Mouse (Mus musculus): ENCODE measurements around the gene Tnfrsf19.

Gene Tnfrsf19

GRCm38 (mm10) chr14:61046091-61046681 lies at the start of gene Tnfrsf19:
Gene Tnfrsf19 (minus strand): TSS chr14:61046490.
- peak; percentile 34 for DNase-seq (ENCODE audit: low read depth)

- DNase-seq (ENCODE audit: low read depth) = no peak
Observed at GRCm38 (mm10) chr14:61092073-61092472, 45.8 kb upstream of the Tnfrsf19 start.

- no peak for DNase-seq (ENCODE audit: low read depth)
Observed at GRCm38 (mm10) chr14:61090955-61091354, 44.7 kb upstream of the Tnfrsf19 start.

GRCm38 (mm10) chr14:61088187-61088586 lies 41.9 kb upstream of the Tnfrsf19 start:
- DNase-seq (ENCODE audit: low read depth) = no peak

DNA sequence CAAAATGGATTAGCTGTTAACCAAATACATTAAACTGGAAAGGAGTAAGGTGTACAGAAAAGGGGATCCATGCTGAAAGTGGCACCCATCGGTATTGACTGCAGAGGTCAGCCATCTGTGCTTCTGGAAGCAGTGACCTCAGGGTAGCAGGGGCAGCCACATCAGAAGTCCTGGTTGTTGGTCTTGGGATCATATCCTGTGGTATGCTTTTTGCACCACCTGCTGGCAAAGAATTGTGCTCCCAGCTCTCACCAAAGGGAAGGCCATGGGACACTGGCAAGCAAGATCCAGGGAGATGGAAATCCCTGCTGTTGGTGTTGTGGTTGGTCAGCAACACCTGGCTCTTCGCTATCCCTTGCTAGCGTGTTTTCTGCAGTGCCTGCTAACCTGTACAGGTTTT lies 39.0 kb upstream of the Tnfrsf19 start:
- no peak for DNase-seq (ENCODE audit: low read depth)

- no peak for DNase-seq (ENCODE audit: low read depth)
Observed at GRCm38 (mm10) chr14:61069555-61069954, 23.3 kb upstream of the Tnfrsf19 start.

DNA sequence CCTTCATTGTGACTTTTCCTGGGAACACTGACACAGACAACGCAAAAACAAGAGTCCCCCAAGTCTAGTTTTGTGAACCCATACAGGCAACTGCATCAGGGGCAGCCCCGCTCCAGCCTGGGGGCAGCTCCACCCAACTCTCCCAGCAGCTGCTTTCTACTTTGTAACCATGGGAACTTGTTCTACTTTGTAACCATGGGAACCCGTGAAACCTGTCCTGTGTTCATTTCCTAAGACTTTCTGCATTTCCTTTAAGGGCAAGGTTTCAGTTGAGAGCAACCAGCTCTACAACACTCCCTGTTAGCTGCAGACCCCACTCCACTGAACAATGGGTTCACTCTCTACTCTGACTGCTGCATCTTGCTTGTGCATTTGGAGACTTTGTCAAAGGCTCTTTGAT lies 15.4 kb upstream of the Tnfrsf19 start:
- DNase-seq (ENCODE audit: low read depth) = no peak

DNA sequence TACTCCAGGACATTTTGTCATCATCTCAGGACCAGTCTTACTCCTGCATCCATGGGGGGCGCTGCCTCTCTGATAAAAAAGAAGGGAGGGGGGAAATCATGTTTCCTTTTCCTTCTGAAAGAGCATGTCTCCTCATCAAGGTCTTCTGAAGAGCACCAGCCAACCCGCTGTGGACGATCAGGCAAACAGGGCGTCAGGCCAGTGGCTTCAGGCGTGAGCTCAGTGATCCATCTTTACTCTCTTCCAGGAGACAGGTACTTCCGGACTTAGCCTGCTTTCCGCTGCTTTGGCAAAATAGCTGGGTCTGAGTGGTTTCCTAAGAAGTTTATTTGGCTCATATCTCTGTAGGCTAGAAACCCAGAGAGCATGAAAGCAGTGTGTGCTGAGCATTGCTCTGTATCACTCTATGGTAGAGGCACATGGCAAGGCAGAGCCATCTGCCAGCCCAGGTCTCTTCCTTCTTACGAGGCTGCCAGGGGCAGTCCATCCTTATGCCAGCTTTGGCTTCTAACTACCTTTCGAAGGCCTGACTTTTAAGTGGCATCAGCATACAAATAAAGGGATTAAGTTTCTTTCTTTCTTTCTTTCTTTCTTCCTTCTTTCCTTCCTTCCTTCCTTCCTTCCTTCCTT lies 13.1 kb upstream of the Tnfrsf19 start:
- no peak for DNase-seq (ENCODE audit: low read depth)

DNA sequence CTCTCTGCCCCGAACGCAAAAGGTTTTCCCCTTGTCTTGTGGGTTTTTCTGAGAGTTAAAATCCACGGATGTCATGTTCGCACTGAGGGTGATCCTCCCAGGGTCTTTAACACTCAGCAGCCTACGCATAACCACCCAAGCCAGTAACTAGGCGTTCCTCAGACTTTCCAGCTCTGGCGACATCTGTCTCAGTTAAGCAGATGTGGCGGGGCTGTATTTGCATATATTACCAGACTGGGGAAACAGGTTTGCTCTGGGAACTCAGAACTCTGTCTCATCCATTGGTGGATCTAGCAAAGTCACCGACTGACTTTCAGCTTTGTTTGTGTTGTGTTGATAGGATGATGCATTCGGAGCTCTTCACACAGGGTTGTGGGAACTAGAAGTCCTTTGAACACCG lies 10.7 kb upstream of the Tnfrsf19 start:
- DNase-seq (ENCODE audit: low read depth) = no peak

DNA sequence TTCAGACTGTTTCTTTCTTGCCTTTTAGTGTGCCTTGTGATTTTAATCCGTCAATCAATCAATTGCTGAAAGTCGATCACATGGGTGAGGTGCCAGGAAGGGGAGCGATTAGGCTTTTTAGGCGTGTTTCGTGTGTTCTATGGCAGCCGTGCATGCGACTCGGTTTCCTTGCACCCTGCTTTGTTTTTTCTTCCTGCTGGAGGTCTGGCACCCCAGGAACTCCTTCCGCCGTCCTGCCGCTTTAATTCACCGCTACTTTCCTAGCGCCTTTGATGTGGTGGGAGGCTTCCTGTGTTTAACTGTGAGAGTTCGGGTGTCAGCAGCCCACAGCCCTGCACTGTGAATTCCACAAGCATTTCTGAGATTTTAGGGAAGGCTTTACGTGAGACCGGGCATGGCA lies 10.2 kb upstream of the Tnfrsf19 start:
- DNase-seq (ENCODE audit: low read depth) = no peak

DNA sequence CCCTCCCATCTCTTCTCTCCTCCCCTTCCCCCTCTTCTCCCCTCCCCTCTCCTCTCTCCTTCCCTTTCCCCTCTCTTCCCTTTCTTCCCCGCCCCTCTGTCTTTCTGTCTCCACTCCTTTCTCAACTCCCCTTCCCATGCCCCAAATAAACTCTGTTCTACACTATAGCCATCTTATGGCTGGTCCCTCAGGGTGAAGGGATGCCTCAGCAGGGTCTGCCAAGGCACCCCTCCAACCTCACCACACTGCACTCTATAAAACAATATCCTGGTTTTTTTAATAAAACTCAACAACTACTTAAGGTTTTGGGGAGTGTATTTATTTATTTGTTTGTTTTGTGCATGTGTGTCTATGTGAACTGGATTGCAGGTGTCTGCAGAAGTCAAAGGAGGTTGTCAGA lies 9.6 kb upstream of the Tnfrsf19 start:
- no peak for DNase-seq (ENCODE audit: low read depth)

DNA sequence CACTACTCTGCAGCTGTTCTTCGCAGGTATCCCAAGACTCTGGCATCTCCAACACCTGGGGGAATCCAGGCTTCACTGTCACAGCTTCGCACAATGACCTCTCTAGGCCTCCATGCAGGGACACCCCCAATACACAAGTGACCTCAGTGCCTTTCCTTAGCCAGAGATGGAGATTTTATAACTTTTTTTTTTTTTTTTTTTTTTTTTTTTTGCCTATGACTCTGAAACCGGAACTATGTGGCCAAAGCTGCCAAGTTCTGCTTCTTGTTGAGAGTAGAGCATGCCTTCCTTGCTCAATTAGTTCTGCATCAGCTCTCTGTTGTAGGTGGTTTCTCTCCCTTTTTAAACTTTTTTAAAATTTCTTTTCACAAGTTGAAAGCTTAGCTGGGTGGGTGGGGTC lies 5.9 kb upstream of the Tnfrsf19 start:
- DNase-seq (ENCODE audit: low read depth) = no peak

DNA sequence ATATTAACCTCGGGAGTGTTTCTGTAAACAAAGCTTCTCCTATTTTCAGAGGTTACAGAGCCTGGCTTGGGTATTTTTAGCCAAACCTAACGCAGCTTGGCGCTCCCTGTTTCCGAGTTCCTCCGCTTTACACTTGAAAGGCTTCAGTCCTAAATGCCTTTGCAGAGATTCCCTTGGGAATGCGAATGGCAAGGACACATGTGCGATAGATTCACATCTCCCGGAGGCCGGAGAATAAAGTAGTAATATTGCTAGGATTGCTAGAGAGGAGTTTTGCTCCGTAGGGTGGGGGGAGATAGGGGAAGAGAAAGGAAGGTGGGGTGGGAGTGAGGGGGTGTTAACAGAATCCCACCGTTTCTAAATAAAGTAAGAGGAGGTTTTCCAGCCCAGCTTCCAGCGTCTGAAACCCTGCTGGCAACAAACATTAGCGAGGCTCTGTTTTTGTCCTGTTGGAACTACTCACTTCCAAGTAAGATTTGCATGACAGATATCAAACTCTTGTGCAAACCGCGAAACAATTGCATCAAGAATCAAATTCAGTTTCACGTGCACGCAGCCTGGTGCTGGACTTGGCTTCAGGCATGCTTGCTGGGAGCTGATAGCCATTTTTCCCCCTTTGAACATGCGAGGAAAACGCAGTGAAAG lies 722 bp downstream of the Tnfrsf19 start:
- DNase-seq (ENCODE audit: low read depth) = no peak

DNA sequence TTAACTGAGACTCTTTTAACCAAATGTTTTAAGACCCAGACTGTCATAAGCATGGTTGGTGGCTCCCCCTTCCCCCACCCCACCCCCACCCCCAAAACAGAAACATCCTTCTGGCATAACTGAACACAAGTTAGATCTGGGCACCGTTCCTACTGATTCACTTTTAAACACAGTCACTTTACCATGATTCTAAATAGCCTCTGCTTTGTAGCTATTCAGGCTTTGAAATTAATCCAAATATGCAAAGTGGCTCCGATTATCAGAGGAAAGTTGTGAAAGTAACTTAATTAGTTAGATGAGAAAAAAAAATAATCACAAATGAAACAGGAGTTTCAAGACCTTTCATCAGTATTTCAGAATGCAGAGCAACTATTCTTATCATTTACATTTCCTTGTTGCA lies 2.0 kb downstream of the Tnfrsf19 start:
- DNase-seq (ENCODE audit: low read depth) = no peak

DNA sequence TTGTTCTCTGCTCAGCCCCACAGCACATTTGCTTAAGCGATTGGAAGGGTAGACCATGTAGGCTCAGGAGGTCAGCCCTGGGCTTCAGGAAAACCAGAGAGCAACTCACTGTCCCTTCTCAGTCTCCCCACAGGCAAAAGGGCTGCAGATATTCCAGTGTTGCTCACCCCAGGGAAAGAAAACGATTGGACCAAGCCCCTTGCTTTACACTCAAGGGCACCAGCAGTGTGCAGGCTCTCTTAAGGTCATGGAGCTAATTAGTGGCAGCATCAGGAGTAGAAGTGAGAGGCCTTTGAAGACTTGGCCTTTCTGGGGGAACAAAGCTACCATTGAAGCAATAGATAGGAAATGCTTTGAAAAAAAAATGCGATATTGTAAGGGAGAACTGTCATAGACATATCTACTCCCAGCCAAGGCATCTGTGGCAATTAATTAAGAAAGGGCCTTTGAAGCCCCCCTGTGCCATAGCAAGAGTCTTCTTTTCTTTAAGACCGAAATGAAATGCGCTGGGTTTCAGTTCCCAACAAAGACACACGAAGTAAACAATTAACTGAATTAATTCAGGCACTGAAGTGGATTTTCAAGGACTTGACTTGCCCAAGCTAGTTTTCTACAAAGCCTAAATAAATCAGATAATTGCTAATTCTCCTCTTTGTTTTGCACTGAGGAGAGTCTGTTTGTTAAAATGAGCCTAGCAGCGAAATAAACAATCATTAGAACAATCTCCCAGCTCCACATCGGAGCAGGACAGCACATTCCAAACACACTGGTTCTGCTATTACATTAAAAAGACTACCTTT lies 2.6 kb downstream of the Tnfrsf19 start:
- DNase-seq (ENCODE audit: low read depth) = no peak

DNA sequence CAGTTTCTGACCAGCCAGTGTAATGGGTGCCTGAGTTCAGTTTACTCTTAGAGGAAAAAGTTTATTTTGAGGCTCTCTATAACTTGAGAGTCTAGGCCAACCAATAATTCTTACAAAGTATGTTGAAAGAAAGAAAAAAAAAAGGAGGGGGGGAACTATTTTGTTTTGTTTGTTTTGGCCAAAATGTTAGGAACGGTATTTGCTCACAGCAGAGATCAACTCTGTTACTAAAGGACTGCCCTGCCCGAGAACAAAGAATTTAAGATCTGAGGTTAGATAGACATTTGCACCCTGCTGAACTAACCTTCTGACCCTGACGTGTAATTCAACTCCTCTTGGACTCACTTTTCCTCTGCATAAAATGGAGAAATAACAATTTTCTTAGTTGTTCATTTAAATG lies 4.0 kb downstream of the Tnfrsf19 start:
- DNase-seq (ENCODE audit: low read depth) = no peak

DNA sequence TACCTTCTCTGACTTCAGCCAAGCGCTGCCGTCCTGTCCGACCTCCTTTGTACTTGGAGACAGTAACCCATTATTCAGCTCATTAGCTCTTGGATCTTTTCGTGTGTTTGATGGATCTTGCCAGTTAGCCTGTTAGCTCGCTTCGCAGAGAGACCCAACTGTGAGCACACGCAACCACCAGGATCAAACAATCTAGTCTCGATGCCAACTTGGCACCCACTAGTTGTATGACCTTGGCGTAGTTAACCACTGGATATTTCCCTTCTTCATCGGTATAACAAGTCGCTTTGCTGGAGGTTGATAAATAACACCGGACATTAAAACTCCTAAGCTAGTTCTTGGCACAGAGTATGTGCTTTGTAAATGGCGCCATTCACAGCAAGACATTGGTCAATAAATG lies 6.1 kb downstream of the Tnfrsf19 start:
- DNase-seq (ENCODE audit: low read depth) = no peak

DNA sequence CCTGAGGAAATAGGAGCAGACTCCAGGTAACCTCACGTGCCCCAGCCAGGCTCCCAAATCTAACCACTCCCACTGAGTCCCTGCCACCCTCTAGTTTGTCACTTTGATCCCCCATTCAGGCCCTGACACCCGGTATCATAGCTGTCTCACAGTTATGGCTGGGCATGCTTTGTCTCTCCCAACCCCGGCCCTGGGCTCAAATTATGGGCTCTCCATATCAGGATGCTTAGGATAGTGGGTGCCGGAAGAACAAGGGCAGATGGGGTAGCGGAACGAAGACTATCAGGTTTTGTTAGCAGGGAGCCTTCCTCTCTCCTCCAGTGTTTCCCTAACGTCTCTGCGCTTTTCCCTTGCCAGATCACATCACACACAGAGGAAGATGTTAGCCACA lies 8.2 kb downstream of the Tnfrsf19 start:
- no peak for DNase-seq (ENCODE audit: low read depth)

GRCm38 (mm10) chr14:61037321-61038081 lies 8.8 kb downstream of the Tnfrsf19 start:
- no peak for DNase-seq (ENCODE audit: low read depth)

DNA sequence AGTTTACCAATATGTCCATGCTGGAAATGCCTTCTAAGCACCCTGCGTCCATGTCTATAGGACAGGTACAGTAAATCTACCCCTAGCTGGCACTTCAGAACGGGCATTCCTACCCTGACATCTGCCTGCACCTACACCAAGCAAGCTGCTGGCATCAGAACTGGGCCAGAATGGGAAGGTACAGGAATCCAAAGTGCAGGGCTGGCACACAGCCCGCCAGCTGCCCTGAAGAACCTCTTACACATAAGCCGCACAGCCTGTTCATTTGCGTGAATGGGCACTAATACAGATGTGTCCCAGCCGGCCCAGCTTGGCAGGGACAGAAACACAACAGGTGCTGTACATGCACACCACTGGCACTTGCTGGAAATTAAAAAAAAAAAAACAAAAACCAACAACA lies 15.9 kb downstream of the Tnfrsf19 start:
- DNase-seq (ENCODE audit: low read depth) = no peak

GRCm38 (mm10) chr14:61024006-61024405 lies 22.3 kb downstream of the Tnfrsf19 start:
- no peak for DNase-seq (ENCODE audit: low read depth)

DNA sequence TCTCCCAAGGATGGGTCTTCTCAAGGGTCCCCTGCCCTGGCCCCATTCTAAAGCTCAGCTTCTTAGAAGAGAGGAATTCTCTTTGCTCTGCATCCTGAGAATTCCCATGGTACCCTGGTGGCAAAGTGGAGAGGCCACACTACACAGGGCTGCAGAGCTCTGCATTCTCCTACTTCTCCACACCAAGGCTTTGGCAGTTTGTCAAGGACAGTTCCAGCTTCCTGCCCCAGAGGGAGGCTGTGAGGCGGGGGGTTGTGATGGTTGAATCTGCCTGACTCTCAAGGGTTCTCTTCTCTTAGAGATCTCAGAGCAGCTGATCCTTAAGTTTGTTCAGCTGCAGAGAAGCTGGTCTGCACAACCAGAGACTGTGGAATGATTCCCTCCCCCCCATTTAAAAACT lies 23.9 kb downstream of the Tnfrsf19 start:
- no peak for DNase-seq (ENCODE audit: low read depth)

All from c-Kit-positive CD71-negative TER-119-negative erythroid progenitor cells, embryonic 14.5 days (primary cell).